Mouse (Mus musculus) gastrocnemius, adult 2 months (tissue): ENCODE results near the gene Gosr1. TPM values are rescaled to one million over a fixed set of nuclear protein-coding genes. Genes with fewer than 3 reads are reported as not detected.
"Not testable (repeated sequence)": the region's sequence is repeated elsewhere in the genome, so short reads cannot be mapped to it uniquely, and the experiment has no call there.

ENCODE experiments used
- DNase-seq: peaks from one replicate; pipeline ENCODE4 v3.0.0; 2022
- H3K27ac ChIP-seq: fragments of 200-600 bp; 2 replicates; pipeline ENCODE4 v1.8.1; 2022; ENCODE audit warnings: mild to moderate bottlenecking
- H3K4me3 ChIP-seq: fragments of 200-600 bp; 2 replicates; pipeline ENCODE4 v1.8.1; 2022; ENCODE audit warnings: mild to moderate bottlenecking, moderate library complexity
- CTCF ChIP-seq: fragments of 200-600 bp; IDR thresholded peaks from 2 replicates; pipeline ENCODE4 v1.8.1; 2022; ENCODE audit warnings: antibody characterized with exemption, mild to moderate bottlenecking, moderate library complexity
- intact Hi-C: fragments of 180-260 bp; cut with DNase I; formaldehyde crosslinking; loops from one replicate; pipeline ENCODE4 v1.15.1; 2025
- long read RNA-seq, 2 experiments: library from polyadenylated mRNA; stranded (forward); transcript quantifications; one replicate each; pipeline ENCODE4 v2.0.0; 2021
- total RNA-seq, 2 experiments: library from RNA; stranded (reverse); gene quantifications; 2 replicates each; pipeline ENCODE4 v1.2.3; 2021

Gosr1 gene
- 10 to 100 TPM; 19.8 to 26.1 TPM for total RNA-seq
- long read RNA-seq, experiment 1, full-length matches to known transcripts: 50 of 63 reads
- long read RNA-seq, experiment 1, partial matches to known transcripts: 0 of 63 reads
- long read RNA-seq, experiment 1, other reads (novel, unspliced or antisense): 13 of 63 reads
- long read RNA-seq, experiment 2, full-length matches to known transcripts: 42 of 51 reads
- long read RNA-seq, experiment 2, partial matches to known transcripts: 1 of 51 reads
- long read RNA-seq, experiment 2, other reads (novel, unspliced or antisense): 8 of 51 reads

DNA sequence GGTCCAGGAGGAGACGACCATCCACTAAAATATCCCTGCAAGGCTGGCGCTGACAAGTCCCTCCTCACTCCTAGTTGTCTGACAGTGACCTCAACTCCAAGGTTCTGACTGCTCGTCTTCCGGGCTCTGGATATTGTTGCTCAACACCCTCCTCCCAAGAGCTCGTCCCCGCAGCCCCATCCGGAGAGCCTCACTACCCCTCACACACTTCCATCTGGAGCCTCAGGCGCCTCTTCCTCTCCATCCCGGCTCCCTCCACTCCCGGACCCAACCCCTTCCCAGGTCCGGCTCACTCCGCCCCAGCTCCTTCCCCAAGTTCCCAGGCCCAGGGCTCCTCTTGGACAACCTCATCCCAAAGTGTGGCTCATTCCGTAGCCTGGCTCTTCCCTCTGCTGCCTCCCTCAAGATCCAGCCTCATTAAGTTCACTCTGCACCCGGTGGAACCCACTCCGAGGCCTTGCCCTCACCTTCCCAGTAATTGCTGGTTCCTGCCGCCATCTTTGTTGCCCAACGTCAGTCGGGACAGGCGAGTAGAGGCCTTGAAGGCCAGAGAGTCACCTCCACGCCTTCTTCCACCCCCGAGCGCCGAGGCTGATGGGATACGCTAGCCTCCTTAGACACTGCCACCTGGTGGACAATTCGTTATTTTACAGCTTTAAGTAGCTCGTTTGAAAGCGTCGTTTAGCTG is at the start of gene Gosr1:
Gene Gosr1, minus strand, starts transcription at position 527 of the 688 bp plus-strand sequence.
- Histone ChIP-seq H3K27ac (peak within 1 kb of the TSS; percentile 95), H3K4me3 (peak within 1 kb of the TSS; percentile 99)
- intact Hi-C loops: loop anchor here (1.0 kb wide), 1 partner anchor 86 kb away; no protein-coding TSS in a partner anchor
- TF ChIP-seq CTCF: peak; percentile 89
- peak; percentile 92 for DNase-seq

DNA sequence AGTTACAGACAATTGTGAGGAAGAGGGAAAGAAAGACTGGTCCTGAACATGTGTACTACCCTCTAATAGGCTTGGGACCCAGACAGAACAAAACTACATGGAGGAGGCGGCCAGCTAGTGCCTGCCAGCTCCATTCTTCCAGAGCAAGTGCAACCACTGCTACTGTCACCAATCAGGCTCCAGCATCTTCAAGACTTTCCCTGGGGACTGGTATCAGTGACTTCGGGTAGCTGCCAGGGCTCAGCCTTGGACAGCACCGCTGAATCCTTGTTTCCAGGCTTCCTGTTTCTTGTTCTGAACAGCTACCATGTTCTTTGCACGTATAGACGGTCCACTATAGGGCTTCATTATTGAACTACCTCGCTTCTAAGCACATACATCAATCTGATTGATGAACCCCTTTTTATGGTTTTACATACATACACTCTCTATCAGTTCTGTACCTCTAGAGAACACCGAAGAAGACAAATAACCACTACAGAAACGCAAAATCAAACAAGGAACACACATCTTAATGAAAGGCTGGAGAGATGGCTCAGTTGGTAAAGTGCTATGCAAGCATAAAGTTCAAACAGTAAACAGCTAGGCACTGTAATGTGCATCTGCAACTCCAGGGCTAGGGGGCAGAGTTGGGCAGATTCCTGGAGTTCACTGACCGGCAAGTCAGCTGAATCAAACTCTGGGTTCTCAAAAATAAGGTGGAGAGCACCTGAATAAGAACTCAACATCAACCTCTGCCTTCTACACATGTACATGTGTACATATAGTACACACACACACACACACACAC is 47.5 kb upstream of the Gosr1 start:
- Histone ChIP-seq H3K4me3 (no peak overlapping the region), H3K27ac (peak overlapping the region; percentile 84)
- TF ChIP-seq CTCF: peak; percentile 60
- intact Hi-C loops: loop anchor here (5.0 kb wide), 1 partner anchor 36 kb away; the partner anchor contains the start of gene Cpd
- DNase-seq: peak; percentile 50

- Histone ChIP-seq H3K27ac (peak overlapping the region; percentile 84), H3K4me3 (peak overlapping the region; percentile 15; the same call in 1 of the 2 replicates)
- TF ChIP-seq CTCF: no peak
- intact Hi-C loops: no loop called here
- peak; percentile 35 for DNase-seq
Observed at GRCm38 (mm10) chr11:76809450-76809849, 46.1 kb upstream of the Gosr1 start.

DNA sequence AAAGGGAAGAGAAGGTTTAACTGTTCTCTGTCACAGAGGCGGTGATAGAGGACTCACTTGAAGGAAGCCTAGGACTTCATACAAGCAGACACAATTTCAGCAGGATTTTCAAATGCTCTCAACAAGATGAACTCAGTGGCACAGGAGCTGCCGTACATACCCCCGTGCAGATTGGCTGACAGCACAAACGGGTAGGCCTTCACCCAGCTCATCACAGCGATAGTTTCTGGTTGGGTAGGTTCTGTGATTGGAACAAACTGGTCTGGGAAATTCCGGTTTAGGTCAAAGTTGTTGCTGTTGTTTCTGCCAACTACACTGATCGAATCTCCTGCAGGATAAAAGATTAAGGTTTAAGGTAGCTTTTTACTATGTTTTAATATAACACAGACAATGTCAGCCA is 45.2 kb upstream of the Gosr1 start:
- no peak for TF ChIP-seq CTCF
- H3K27ac ChIP-seq: peak overlapping the region; percentile 28; the same call in 1 of the 2 replicates
- no peak overlapping the region for H3K4me3 ChIP-seq
- no peak for DNase-seq
- intact Hi-C loops: no loop called here

DNA sequence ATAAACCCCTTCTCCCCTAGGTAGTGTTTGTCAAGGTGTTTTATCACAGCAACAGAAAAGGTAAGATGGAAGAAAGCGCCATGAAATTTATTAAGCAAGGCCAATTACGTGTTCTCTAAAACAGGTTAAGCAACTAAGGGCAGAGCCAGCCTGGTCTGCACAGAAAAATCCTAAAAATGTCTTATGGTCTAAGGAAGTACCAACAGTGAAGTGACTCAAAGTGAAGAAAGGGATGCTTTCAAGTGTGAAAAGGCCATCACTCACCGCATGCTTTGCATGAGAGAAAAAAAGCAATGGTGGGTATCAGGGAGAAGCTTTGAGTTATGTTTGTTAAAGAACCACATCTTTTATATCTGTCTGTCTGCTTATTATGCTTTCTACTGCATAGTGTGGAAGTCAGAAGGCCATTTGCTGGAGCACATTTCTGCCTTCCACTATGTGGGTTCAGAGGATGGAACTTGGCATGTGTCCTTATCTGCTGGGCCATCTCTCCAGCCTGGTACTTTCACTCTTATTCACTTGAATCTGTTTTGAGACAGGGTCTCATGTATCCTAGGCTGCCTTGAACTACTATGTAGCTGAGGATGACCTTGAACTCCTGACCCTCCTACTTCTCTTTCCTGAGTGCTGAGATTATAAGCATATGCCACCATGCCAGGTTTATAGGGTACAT is 43.8 kb upstream of the Gosr1 start:
- Histone ChIP-seq H3K27ac (no peak overlapping the region), H3K4me3 (no peak overlapping the region)
- intact Hi-C loops: no loop called here
- DNase-seq: no peak
- TF ChIP-seq CTCF: no peak

- no peak overlapping the region for H3K27ac ChIP-seq
- intact Hi-C loops: no loop called here
- TF ChIP-seq CTCF: no peak
- DNase-seq: no peak
- no peak overlapping the region for H3K4me3 ChIP-seq
Observed at GRCm38 (mm10) chr11:76806026-76806425, 42.6 kb upstream of the Gosr1 start.

GRCm38 (mm10) chr11:76805072-76805471 is 41.7 kb upstream of the Gosr1 start:
- H3K27ac ChIP-seq, DNase-seq, H3K4me3 ChIP-seq, intact Hi-C loops: not testable (repeated sequence)

DNA sequence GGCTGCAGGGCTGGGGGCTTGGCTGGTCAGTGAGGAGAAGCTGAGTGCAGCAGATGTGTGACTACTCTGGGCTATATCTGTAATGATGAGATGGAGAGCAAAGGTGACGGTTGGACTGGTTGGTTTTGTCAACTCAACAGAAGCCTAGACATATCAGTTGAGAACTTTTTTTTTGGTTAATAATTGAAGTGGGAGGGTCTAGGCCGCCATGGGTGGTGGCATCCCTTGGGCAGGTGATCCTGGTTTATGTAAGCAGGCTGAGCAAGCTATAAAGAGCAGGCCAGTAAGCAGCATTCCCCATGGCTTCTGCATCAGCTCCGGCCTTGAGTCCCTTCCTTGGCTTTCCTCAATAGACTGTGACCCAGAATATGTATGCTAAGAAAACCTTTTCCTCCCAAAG is 39.9 kb upstream of the Gosr1 start:
- no peak for TF ChIP-seq CTCF
- intact Hi-C loops: no loop called here
- H3K4me3 ChIP-seq: no peak overlapping the region
- H3K27ac ChIP-seq: no peak overlapping the region
- DNase-seq: no peak

GRCm38 (mm10) chr11:76797236-76797635 is 33.9 kb upstream of the Gosr1 start:
- intact Hi-C loops: loop anchor here (10.0 kb wide), 1 partner anchor 158 kb away; no protein-coding TSS in a partner anchor
- no peak for TF ChIP-seq CTCF
- Histone ChIP-seq H3K4me3 (no peak overlapping the region), H3K27ac (no peak overlapping the region)
- no peak for DNase-seq

GRCm38 (mm10) chr11:76795326-76795725 is 31.9 kb upstream of the Gosr1 start:
- no peak overlapping the region for H3K4me3 ChIP-seq
- peak; percentile 25 for DNase-seq
- TF ChIP-seq CTCF: no peak
- H3K27ac ChIP-seq: no peak overlapping the region
- intact Hi-C loops: loop anchor here (10.0 kb wide), 1 partner anchor 159 kb away; no protein-coding TSS in a partner anchor

DNA sequence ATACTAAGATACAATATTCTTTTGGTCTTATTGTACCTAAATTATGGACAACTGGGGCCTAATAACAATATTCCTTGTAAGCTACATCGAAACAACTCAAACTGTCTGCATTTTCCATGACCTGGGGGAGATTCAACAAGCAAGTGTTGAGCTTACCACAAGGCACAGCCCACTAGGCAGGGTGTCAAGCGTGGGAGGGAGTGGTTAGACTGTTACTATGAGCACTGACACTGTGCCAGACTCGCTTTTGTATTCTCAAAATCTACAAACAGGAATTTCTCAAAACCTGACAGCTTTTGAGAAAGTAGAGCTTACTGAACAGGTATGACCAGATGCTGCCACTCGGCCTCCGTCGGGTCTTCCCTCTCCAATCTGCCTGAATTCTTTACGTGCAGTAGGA is 28.0 kb upstream of the Gosr1 start:
- Histone ChIP-seq H3K4me3 (no peak overlapping the region), H3K27ac (no peak overlapping the region)
- intact Hi-C loops: loop anchor here (10.0 kb wide), 1 partner anchor 163 kb away; no protein-coding TSS in a partner anchor
- DNase-seq: no peak
- TF ChIP-seq CTCF: no peak

DNA sequence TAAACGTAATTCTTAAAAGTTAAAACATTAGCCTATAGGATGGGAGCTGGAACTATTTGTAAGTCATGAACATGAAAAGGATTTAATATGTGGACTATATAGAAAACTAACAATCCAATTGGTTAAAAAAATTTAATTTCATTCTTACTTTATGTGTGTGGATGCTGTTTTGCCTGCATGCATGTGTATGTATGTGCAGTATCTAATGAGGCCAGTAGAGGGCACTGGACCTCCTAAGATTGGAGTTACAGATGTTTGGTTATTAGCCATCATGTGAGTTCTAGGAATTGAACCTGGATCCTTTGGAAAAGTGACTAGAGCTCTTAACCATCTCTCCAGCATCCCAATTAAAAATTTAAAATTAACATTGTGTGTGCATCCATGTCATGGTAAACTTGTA is 25.9 kb upstream of the Gosr1 start:
- peak; percentile 55 for DNase-seq
- intact Hi-C loops: no loop called here
- TF ChIP-seq CTCF: peak; percentile 87
- Histone ChIP-seq H3K27ac (no peak overlapping the region), H3K4me3 (no peak overlapping the region)
